Mouse (Mus musculus) kidney, adult 8-10 months (tissue): ENCODE measurements at regions not wholly inside any gene's neighbourhood (a gene's known extent, or its start where the extent isn't known, plus 50 kb on each side); places are given as distances from the start of the nearest gene placed in this dataset.

Experiments used
- DNase-seq, 2 experiments: peaks; one replicate each; pipeline ENCODE4 v3.0.0; 2022

GRCm38 (mm10) chr2:46358225-46358624, 1241.0 kb upstream of the Zeb2 start:
- no peak for DNase-seq

- no peak for DNase-seq
Measured at GRCm38 (mm10) chr2:46356651-46357050, 1239.5 kb upstream of the Zeb2 start.

- DNase-seq = no peak
Measured at GRCm38 (mm10) chr2:46340694-46341093, 1223.5 kb upstream of the Zeb2 start.

- DNase-seq = no peak
Measured at GRCm38 (mm10) chr2:46316666-46317065, 1199.5 kb upstream of the Zeb2 start.

GRCm38 (mm10) chr2:46315243-46315642, 1198.0 kb upstream of the Zeb2 start:
- DNase-seq = no peak

- no peak for DNase-seq
Measured at GRCm38 (mm10) chr2:46307582-46308153, 1190.5 kb upstream of the Zeb2 start.

GRCm38 (mm10) chr2:46302627-46303026, 1185.4 kb upstream of the Zeb2 start:
- DNase-seq = no peak

- peak; percentile 1 to 21 for DNase-seq
Measured at GRCm38 (mm10) chr2:46297274-46297843, 1180.2 kb upstream of the Zeb2 start.

- DNase-seq = no peak
Measured at GRCm38 (mm10) chr2:46283929-46284598, 1166.9 kb upstream of the Zeb2 start.

GRCm38 (mm10) chr2:46280822-46281221, 1163.6 kb upstream of the Zeb2 start:
- DNase-seq = no peak

- DNase-seq = no peak
Measured at GRCm38 (mm10) chr2:46261618-46262017, 1144.4 kb upstream of the Zeb2 start.

- no peak for DNase-seq
Measured at GRCm38 (mm10) chr2:46251562-46251961, 1134.4 kb upstream of the Zeb2 start.

- DNase-seq = no peak
Measured at GRCm38 (mm10) chr2:46245717-46246116, 1128.5 kb upstream of the Zeb2 start.

GRCm38 (mm10) chr2:46244697-46245096, 1127.5 kb upstream of the Zeb2 start:
- DNase-seq = no peak

- no peak for DNase-seq
Measured at GRCm38 (mm10) chr2:46242806-46243205, 1125.6 kb upstream of the Zeb2 start.

GRCm38 (mm10) chr2:46239874-46240273, 1122.7 kb upstream of the Zeb2 start:
- no peak for DNase-seq

GRCm38 (mm10) chr2:46230791-46231450, 1113.7 kb upstream of the Zeb2 start:
- no peak for DNase-seq

GRCm38 (mm10) chr2:46218336-46218957, 1101.3 kb upstream of the Zeb2 start:
- peak in 1 of 2 experiments; percentile 9 for DNase-seq

GRCm38 (mm10) chr2:46199341-46199740, 1082.1 kb upstream of the Zeb2 start:
- no peak for DNase-seq

- DNase-seq = no peak
Measured at GRCm38 (mm10) chr2:46187265-46187888, 1070.2 kb upstream of the Zeb2 start.

- DNase-seq = no peak
Measured at GRCm38 (mm10) chr2:46183241-46183640, 1066.0 kb upstream of the Zeb2 start.

- no peak for DNase-seq
Measured at GRCm38 (mm10) chr2:46179741-46180140, 1062.5 kb upstream of the Zeb2 start.

GRCm38 (mm10) chr2:46168488-46168887, 1051.3 kb upstream of the Zeb2 start:
- DNase-seq = no peak
